Mouse (Mus musculus): ENCODE results near the gene Cdk12. TPM values are rescaled to one million over a fixed set of nuclear protein-coding genes. Genes with fewer than 3 reads are reported as not detected.
A peak's percentile ranks its signal among the peaks of the same experiment; 100 is the strongest.

Gene Cdk12
- polyA plus RNA-seq, 1 experiment from 2014 or later = 7.7 TPM

DNA sequence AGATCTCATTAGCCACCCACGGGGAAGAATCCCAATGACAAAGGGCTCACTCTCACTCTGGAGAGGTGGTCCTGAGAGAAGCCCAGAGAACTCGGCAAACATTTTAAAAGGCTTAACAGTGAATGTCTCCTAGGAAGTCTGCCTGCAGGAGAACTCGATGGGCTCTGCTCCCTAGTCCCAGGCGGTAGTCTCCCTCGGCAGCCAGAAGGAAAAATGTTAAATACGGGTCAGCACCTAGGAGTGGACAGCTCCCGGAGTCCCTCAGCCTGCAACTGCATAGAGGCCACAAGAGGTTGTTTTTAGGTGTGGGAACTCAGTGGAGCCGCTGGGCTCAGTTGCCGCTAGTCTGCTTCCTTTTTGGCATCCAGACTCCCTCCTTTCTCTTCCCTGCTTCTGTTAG is 121.1 kb downstream of the Cdk12 start:
- Histone ChIP-seq H3K9me3 (replicated peaks; ENCODE audit: control insufficient read depth, low read length) (no peaks in the 10 kb centered on the region), H3K27me3 (ENCODE audit: control insufficient read depth, insufficient read depth, low read length) (peaks cover 96% of the 10 kb centered on the region), H3K4me2 (ENCODE audit: low read depth, low read length) (no peak overlapping the region), H3K36me3 (ENCODE audit: control insufficient read depth, insufficient read depth, low read length) (no peaks in the 10 kb centered on the region), H3K9ac (ENCODE audit: low read length) (no peak overlapping the region), H3K4me3 (replicated peaks; ENCODE audit: low read length) (no peak overlapping the region), H3K4me1 (ENCODE audit: control insufficient read depth, insufficient read depth, low read length) (peaks cover 10% of the 10 kb centered on the region; the same call in 1 of the 2 replicates), H3K27ac (ENCODE audit: low read length) (no peak overlapping the region)
- no peak for ATAC-seq (ENCODE audit: insufficient read depth, low FRiP score)
- 4% methylated on average over 9 of the region's 9 CpGs for WGBS

DNA sequence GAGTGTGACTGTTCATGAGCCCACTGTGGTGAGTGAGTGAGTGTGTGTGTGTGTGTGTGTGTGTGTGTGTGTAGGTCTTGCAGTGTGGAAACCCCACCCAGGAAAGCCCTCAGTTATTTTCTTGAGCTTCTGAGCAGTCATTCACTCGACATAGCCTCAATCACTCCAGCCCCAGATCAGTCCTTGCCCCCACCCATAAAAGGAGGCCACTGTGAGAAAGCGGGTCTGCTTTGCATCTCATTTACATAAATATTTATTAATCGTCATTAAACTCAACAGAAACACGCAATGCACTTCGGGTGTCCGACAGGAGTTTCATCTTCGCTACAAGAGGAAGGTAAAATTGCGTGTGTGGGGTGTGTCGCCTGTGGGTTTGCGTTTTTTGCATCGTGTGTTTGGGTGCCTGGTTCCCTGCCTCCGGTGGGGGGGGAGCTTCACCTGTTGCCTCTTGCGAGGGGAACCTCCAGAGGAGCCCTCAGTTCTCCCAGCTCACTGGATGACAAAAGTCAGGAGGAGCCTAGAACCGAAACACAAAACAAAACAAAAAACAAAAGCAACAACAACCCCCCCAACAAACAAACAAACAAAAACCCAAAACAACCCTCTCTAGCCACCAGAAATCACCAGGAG is 122.4 kb downstream of the Cdk12 start:
- no peak for ATAC-seq (ENCODE audit: insufficient read depth, low FRiP score)

DNA sequence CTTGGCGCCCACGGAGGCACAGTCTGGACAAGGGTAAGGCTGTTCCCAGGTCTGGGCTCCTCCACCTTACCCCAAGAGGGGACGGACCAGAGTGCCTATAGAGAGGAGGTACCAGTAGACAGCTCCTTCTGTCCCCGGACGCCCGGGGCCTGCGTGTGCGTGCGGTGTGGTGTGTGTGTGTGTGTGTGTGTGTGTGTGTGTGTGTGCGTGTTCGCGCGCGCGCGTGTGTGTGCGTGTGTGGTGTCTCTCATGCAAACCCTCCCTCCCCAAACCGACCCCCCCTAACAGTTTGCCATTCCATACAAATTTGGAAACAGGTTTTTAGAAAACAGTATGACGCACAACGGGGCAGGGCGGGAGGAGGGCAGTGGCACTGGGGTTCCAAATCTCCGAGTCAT is 123.0 kb downstream of the Cdk12 start:
- Histone ChIP-seq H3K9ac (ENCODE audit: low read length) (no peak overlapping the region), H3K36me3 (ENCODE audit: control insufficient read depth, insufficient read depth, low read length) (no peaks in the 10 kb centered on the region)
- 3% methylated on average over 22 of the region's 22 CpGs for WGBS

More for the DNA sequence above, 122.4 kb downstream of the Cdk12 start:
- Histone ChIP-seq H3K27me3 (ENCODE audit: control insufficient read depth, insufficient read depth, low read length) (peaks cover 96% of the 10 kb centered on the region), H3K9ac (ENCODE audit: low read length) (no peak overlapping the region), H3K4me3 (replicated peaks; ENCODE audit: low read length) (no peak overlapping the region), H3K4me1 (ENCODE audit: control insufficient read depth, insufficient read depth, low read length) (peaks cover 10% of the 10 kb centered on the region; the same call in 1 of the 2 replicates), H3K9me3 (replicated peaks; ENCODE audit: control insufficient read depth, low read length) (no peaks in the 10 kb centered on the region), H3K36me3 (ENCODE audit: control insufficient read depth, insufficient read depth, low read length) (no peaks in the 10 kb centered on the region), H3K4me2 (ENCODE audit: low read depth, low read length) (no peak overlapping the region), H3K27ac (ENCODE audit: low read length) (no peak overlapping the region)
- WGBS = 7% methylated on average over 14 of the region's 14 CpGs

DNA sequence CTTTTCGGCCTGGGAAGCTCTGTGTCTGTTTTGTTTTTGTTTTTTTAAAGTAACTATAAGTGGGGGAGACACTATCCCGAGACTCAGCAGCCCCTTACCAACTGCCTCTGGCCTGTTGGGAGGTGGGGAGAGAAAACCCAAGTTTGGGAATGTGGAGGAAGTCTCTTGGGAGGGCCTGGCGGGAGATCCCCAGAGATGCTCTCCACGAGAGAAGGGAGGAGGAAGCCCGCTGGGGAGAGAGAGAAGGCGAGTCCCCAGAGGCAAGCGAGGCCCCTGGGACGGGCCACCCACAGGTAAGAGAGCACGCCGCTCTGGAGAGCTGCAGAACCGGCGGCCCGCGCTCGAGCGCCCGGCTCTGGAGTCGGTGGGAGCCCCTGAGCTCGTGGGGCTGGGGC is 123.9 kb downstream of the Cdk12 start:
- Histone ChIP-seq H3K27ac (ENCODE audit: low read length) (no peak overlapping the region), H3K4me3 (replicated peaks; ENCODE audit: low read length) (no peak overlapping the region), H3K36me3 (ENCODE audit: control insufficient read depth, insufficient read depth, low read length) (no peaks in the 10 kb centered on the region), H3K9me3 (replicated peaks; ENCODE audit: control insufficient read depth, low read length) (no peaks in the 10 kb centered on the region), H3K27me3 (ENCODE audit: control insufficient read depth, insufficient read depth, low read length) (peaks cover 97% of the 10 kb centered on the region), H3K4me2 (ENCODE audit: low read depth, low read length) (no peak overlapping the region), H3K4me1 (ENCODE audit: control insufficient read depth, insufficient read depth, low read length) (peaks cover 10% of the 10 kb centered on the region; the same call in 1 of the 2 replicates), H3K9ac (ENCODE audit: low read length) (no peak overlapping the region)
- no peak for ATAC-seq (ENCODE audit: insufficient read depth, low FRiP score)
- 2% methylated on average over 19 of the region's 19 CpGs for WGBS

More for the DNA sequence above, 123.0 kb downstream of the Cdk12 start:
- Histone ChIP-seq H3K4me1 (ENCODE audit: control insufficient read depth, insufficient read depth, low read length) (peaks cover 10% of the 10 kb centered on the region; the same call in 1 of the 2 replicates), H3K27me3 (ENCODE audit: control insufficient read depth, insufficient read depth, low read length) (peaks cover 97% of the 10 kb centered on the region), H3K9me3 (replicated peaks; ENCODE audit: control insufficient read depth, low read length) (no peaks in the 10 kb centered on the region), H3K4me2 (ENCODE audit: low read depth, low read length) (no peak overlapping the region), H3K4me3 (replicated peaks; ENCODE audit: low read length) (no peak overlapping the region), H3K27ac (ENCODE audit: low read length) (no peak overlapping the region)
- ATAC-seq (ENCODE audit: insufficient read depth, low FRiP score) = no peak

DNA sequence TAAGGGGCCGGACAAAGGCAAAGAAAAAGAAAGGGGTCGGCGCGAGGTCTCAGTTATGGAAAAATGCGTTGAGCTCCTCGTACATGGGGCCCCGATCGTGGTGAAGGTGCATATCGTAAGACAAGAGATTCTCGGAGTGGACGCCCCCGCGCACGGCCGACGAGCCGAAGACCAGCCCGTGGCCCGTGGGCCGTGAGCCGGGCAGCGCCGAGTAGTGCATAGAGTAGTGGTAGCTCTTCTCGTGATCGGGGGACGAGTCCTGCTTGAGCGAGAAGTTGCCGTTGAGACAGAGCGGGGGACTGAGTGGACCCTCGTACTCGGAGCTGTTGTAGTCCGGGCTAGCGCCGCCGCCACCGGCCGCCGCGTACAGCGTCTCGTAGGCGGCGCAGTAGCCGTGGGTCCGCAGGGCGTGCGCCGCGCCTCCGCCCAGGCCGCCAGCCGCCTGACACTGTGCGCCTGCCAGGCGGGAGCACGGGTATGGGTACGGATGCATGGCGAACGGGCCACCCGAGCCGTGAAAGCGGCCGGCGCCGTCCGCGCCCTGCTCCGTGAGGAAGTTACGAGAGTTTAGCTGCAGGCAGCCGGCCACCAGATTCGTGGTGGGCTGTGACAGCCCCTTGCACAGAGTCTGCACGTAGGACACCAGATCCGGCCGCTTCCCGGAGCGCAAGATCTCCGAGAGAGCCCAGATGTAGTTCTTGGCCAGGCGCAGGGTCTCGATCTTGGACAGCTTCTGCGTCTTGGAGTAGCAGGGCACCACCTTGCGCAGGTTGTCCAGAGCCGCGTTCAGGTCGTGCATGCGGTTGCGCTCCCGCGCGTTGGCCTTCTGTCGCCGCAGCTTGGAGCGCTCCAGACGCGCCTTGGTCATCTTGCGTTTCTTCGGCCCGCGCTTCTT is 124.5 kb downstream of the Cdk12 start:
- under 1% methylated on average over 97 of the region's 97 CpGs for WGBS
- no peaks in the 10 kb centered on the region for H3K36me3 ChIP-seq (ENCODE audit: control insufficient read depth, insufficient read depth, low read length)
- no peak overlapping the region for H3K27ac ChIP-seq (ENCODE audit: low read length)
- H3K4me1 ChIP-seq (ENCODE audit: control insufficient read depth, insufficient read depth, low read length) = peaks cover 10% of the 10 kb centered on the region; the same call in 1 of the 2 replicates
- H3K9me3 ChIP-seq (replicated peaks; ENCODE audit: control insufficient read depth, low read length) = no peaks in the 10 kb centered on the region
- H3K27me3 ChIP-seq (ENCODE audit: control insufficient read depth, insufficient read depth, low read length) = peaks cover 98% of the 10 kb centered on the region
- peak overlapping the region; percentile 41 for H3K4me2 ChIP-seq (ENCODE audit: low read depth, low read length)
- ATAC-seq (ENCODE audit: insufficient read depth, low FRiP score) = no peak
- peak overlapping the region; percentile 29 for H3K4me3 ChIP-seq (replicated peaks; ENCODE audit: low read length)
- H3K9ac ChIP-seq (ENCODE audit: low read length) = no peak overlapping the region

DNA sequence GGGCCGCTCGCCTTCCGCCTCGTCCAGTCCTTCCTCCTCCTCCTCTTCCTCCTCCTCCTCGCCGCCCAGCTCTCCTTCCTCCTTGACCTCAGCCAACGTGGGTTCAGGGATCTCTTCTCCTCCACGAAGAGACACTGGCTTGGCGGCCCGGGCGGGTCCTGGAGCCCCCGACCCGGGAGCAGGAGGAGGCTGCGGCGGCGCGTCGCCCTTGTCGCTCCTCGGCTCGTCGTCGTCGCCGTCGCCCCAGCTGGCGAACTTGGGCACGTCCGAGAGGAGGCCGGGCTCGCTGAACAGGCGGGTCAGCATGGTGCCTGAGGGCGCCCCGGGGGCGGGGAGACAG is 125.1 kb downstream of the Cdk12 start:
- Histone ChIP-seq H3K4me2 (ENCODE audit: low read depth, low read length) (peak overlapping the region; percentile 41), H3K9ac (ENCODE audit: low read length) (no peak overlapping the region), H3K36me3 (ENCODE audit: control insufficient read depth, insufficient read depth, low read length) (no peaks in the 10 kb centered on the region), H3K27me3 (ENCODE audit: control insufficient read depth, insufficient read depth, low read length) (peaks cover 97% of the 10 kb centered on the region), H3K4me3 (replicated peaks; ENCODE audit: low read length) (peak overlapping the region; percentile 29), H3K4me1 (ENCODE audit: control insufficient read depth, insufficient read depth, low read length) (peaks cover 10% of the 10 kb centered on the region; the same call in 1 of the 2 replicates), H3K27ac (ENCODE audit: low read length) (no peak overlapping the region), H3K9me3 (replicated peaks; ENCODE audit: control insufficient read depth, low read length) (no peaks in the 10 kb centered on the region)
- under 1% methylated on average over 35 of the region's 35 CpGs for WGBS
- no peak for ATAC-seq (ENCODE audit: insufficient read depth, low FRiP score)

Small RNA genes lying within 50 kb of the gene (microRNA-seq; reads per million reads assigned to microRNA genes)
- gene Gm27399 (not detected), gene Mir5119 (not detected)

Other genes starting within 250 kb of the Cdk12 start
- 0.72 and 1.0 TPM in 2 replicates for gene Plxdc1, start 216.6 kb upstream of the Cdk12 start, polyA plus RNA-seq (2015; fragmentation: Nextera tagmentation; extraction: Ambion mirVana)
- gene Arl5c, start 206.9 kb upstream of the Cdk12 start, polyA plus RNA-seq (2015; fragmentation: Nextera tagmentation; extraction: Ambion mirVana) = 10.5 and 11.8 TPM in 2 replicates
- 7.0 and 12.1 TPM in 2 replicates for gene Cacnb1, start 180.0 kb upstream of the Cdk12 start, polyA plus RNA-seq (2015; fragmentation: Nextera tagmentation; extraction: Ambion mirVana)
- gene Rpl19, start 176.3 kb upstream of the Cdk12 start, polyA plus RNA-seq (2015; fragmentation: Nextera tagmentation; extraction: Ambion mirVana) = 825 and 942 TPM in 2 replicates
- 0.25 and 0.47 TPM in 2 replicates for gene Stac2, start 149.6 kb upstream of the Cdk12 start, polyA plus RNA-seq (2015; fragmentation: Nextera tagmentation; extraction: Ambion mirVana)
- 13.3 and 17.8 TPM in 2 replicates for gene Fbxl20, start 52.7 kb upstream of the Cdk12 start, polyA plus RNA-seq (2015; fragmentation: Nextera tagmentation; extraction: Ambion mirVana)
- 46.4 and 53.3 TPM in 2 replicates for gene Med1, start 9.8 kb upstream of the Cdk12 start, polyA plus RNA-seq (2015; fragmentation: Nextera tagmentation; extraction: Ambion mirVana)
- 0.06 TPM in 1 of 2 replicates, not detected in the other for gene Neurod2, start 126.6 kb downstream of the Cdk12 start, polyA plus RNA-seq (2015; fragmentation: Nextera tagmentation; extraction: Ambion mirVana)
- gene Ppp1r1b, start 145.3 kb downstream of the Cdk12 start, polyA plus RNA-seq (2015; fragmentation: Nextera tagmentation; extraction: Ambion mirVana) = 18.7 and 20.3 TPM in 2 replicates
- gene Stard3, start 155.3 kb downstream of the Cdk12 start, polyA plus RNA-seq (2015; fragmentation: Nextera tagmentation; extraction: Ambion mirVana) = 43.9 and 51.8 TPM in 2 replicates
- gene Tcap, start 180.8 kb downstream of the Cdk12 start, polyA plus RNA-seq (2015; fragmentation: Nextera tagmentation; extraction: Ambion mirVana) = 0.57 and 9.3 TPM in 2 replicates
- 0.15 TPM in 1 of 2 replicates, not detected in the other for gene Pnmt, start 183.4 kb downstream of the Cdk12 start, polyA plus RNA-seq (2015; fragmentation: Nextera tagmentation; extraction: Ambion mirVana)
- 16.4 and 17.0 TPM in 2 replicates for gene Pgap3, start 197.4 kb downstream of the Cdk12 start, polyA plus RNA-seq (2015; fragmentation: Nextera tagmentation; extraction: Ambion mirVana)
- gene Erbb2, start 209.4 kb downstream of the Cdk12 start, polyA plus RNA-seq (2015; fragmentation: Nextera tagmentation; extraction: Ambion mirVana) = 52.1 and 62.2 TPM in 2 replicates
- 152 and 157 TPM in 2 replicates for gene Mien1, start 235.9 kb downstream of the Cdk12 start, polyA plus RNA-seq (2015; fragmentation: Nextera tagmentation; extraction: Ambion mirVana)
- 44.3 and 53.1 TPM in 2 replicates for gene Grb7, start 243.3 kb downstream of the Cdk12 start, polyA plus RNA-seq (2015; fragmentation: Nextera tagmentation; extraction: Ambion mirVana)

All from stomach, embryonic 16.5 days (tissue).